Mouse (Mus musculus): ENCODE data around the gene Snx17. TPM values are rescaled to one million over a fixed set of nuclear protein-coding genes. Genes with fewer than 3 reads are reported as not detected.
"Not testable (repeated sequence)": the region's sequence is repeated elsewhere in the genome, so short reads cannot be mapped to it uniquely, and the experiment has no call there.

Gene Snx17
- total RNA-seq, 2 experiments from 2014 or later = 78.9 to 84.4 TPM

DNA sequence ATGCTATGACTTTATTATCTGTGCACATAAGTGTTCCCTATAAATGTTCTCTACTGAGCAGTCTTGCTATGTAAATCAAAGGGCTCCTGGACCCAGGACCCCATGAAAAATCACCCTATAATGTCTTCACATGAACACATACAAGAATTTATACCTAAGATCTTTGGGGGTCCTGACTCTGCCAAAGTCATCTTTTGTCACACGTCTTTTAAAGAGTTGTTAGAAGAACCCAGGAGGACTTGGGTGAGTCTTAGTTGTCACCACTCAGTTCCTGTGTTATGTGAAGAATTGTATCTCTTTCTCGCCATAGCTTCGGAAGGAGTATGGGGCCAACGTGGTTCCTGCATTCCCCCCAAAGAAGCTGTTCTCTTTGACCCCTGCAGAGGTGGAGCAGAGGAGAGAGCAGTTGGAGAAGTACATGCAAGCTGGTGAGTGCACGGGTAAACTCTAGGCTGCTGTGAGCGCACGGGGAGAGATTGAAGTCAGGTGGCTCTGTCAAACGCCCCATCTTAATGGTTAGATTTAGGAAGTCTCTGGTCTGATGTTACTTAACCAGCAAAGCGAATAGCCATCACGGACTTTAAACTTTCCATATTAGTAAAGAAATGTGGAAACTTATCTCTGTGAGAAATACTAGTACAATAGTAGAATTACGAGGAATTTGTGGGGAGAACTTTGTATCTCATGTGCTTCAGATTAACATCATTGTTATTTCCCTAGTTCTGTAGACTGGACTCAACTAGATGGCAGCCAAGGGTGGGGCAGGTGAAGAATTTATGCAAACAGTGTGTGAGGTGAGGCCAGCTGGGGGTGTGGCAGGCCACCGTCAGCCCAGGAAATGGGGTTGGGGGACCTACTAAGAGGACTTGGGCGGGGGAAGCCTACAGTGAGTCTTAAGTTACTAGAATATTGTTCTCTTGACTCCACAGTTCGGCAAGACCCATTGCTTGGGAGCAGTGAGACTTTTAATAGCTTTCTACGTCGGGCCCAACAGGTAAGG lies 1.8 kb downstream of the Snx17 start:
- no peak for DNase-seq (ENCODE audit: low spot score in 2 of 2)
- intact Hi-C loops (cut with DNase I) = loop anchor here (10.0 kb wide), 1 partner anchor 240 kb away; no protein-coding TSS in a partner anchor

DNA sequence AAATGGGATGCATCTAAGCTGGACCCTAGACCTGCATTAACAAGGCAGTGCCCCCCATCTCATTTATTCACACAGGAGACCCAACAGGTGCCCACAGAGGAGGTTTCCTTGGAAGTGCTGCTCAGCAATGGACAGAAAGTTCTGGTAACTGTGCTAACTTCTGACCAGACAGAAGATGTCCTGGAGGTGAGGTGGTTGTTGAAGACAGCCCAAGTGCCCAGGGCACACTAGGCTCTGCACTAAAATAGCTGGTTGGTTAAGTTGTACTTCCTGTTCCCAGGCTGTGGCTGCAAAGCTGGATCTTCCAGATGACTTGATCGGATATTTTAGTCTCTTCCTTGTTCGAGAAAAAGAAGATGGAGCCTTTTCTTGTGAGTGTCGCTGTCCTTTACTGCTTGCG lies 2.6 kb downstream of the Snx17 start:
- no peak for DNase-seq (ENCODE audit: low spot score in 2 of 2)
- intact Hi-C loops (cut with DNase I) = loop anchor here (10.0 kb wide), 1 partner anchor 241 kb away; no protein-coding TSS in a partner anchor

DNA sequence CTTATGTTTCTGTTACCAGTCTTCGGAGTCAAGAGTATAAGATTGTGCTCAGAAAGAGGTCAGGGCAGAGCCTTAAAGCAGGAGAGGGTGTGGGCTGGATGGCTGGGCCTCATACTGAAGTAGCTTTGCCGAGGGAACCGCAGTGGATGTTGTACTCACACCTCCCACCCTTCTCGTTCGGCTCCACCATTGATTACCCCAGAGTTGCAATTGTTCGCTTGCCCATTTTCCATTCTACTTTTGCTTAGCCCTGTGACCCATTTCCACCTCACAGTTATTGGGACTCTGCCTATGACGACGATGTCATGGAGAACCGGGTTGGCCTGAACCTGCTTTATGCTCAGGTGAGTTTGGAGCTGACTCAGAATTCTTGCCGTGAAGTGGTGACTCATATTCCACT lies 3.2 kb downstream of the Snx17 start:
- intact Hi-C loops (cut with DNase I) = loop anchor here (10.0 kb wide), 1 partner anchor 241 kb away; no protein-coding TSS in a partner anchor

DNA sequence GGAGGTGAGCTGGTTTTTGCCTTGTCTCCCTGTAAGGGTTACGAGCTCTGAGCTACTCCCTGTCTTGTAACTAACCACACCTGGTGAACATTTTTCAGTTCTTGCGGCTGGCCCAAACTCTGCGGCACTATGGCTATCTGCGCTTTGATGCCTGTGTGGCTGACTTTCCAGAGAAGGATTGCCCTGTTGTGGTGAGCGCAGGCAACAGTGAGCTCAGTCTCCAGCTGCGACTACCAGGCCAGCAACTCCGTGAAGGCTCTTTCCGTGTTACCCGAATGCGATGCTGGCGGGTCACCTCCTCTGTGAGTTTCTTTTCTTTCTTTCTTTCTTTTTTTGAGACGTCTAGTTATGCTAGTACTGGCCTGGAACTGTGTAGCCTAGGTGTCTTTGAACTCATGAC lies 4.0 kb downstream of the Snx17 start:
- intact Hi-C loops (cut with DNase I) = loop anchor here (10.0 kb wide), 1 partner anchor 242 kb away; no protein-coding TSS in a partner anchor
- DNase-seq (ENCODE audit: low spot score in 2 of 2) = no peak

More for the DNA sequence above, 3.2 kb downstream of the Snx17 start:
- no peak for DNase-seq (ENCODE audit: low spot score in 2 of 2)

DNA sequence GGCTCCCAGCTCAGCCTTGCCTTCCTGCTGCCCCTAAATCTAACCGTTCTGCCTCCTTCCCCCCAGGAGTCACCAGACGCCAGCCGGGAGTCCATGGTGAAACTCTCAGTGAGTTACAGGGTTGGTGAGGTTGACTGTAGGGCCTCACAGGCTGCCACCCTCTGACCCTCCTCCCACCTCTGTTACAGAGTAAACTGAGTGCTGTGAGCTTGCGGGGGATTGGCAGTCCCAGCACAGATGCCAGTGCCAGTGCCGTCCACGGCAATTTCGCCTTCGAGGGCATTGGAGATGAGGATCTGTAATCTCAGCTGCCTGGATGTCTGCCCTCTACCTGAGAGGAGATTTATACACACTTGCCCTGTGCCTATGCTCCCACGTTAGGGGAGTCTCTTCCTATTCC lies 5.1 kb downstream of the Snx17 start:
- intact Hi-C loops (cut with DNase I) = loop anchor here (10.0 kb wide), 1 partner anchor 243 kb away; no protein-coding TSS in a partner anchor

DNA sequence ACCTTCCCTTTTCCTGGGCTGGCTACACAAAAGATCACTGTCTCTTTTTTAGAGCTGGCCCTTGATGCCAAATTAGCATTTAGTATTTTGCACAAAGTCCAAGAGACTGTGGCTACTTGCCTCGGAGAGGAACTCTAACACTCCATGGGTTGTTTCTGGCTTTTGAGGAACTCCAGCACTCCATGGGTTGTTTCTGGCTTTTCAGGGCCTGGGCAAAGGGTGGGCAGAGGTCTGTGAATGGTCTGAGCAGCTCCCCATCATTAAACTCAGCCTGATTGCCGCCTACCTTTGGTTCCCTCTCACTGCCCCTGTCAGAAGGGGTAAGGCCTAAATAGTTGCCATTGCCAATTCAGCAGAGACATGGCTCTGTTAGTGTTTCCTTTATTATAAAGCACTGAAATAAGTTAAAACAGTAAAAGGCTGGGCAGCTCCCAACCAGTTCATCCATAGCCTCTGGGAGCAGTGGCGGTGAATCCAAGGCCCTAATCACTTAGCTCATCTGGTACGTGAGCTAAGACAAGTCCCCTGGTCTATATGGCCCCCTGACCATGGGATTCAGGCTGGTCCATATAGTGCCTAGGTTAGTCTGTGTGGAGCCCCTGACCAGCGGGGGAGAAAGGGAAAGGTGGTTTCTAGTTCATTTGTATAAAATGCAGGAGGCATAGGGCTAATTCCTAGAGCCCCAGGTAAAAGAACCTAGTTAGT lies 5.7 kb downstream of the Snx17 start:
- no peak for DNase-seq (ENCODE audit: low spot score in 2 of 2)
- intact Hi-C loops (cut with DNase I) = loop anchor here (10.0 kb wide), 1 partner anchor 244 kb away; no protein-coding TSS in a partner anchor

More for the DNA sequence above, 5.1 kb downstream of the Snx17 start:
- no peak for DNase-seq (ENCODE audit: low spot score in 2 of 2)

DNA sequence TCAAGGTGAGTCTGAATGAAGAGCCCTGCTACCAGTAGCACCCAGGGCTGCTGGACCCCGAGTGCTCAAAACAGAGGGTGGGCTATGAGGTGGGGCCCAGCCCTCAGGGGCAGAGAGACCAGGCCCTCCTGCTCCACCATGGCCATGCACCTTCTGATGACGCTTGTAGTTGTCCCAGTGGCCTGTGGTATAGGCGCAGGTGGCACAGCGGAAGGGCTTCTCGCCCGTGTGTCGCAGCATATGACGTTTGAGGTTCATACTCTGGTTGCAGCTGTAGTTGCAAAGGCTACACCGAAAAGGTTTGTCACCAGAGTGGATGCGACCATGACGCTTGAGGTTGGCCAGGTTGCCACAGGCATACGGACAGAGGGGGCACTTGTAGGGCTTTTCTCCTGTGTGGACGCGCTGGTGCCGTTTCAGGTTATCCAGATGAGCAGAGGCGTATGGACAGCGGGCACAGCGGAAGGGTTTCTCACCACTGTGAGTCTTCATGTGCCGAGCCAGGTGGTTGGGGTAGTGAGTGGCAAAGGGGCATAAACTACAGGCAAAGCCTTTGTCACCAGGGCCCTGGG lies 6.4 kb downstream of the Snx17 start:
- no peak for DNase-seq (ENCODE audit: low spot score in 2 of 2)
- intact Hi-C loops (cut with DNase I) = loop anchor here (10.0 kb wide), 1 partner anchor 245 kb away; no protein-coding TSS in a partner anchor

DNA sequence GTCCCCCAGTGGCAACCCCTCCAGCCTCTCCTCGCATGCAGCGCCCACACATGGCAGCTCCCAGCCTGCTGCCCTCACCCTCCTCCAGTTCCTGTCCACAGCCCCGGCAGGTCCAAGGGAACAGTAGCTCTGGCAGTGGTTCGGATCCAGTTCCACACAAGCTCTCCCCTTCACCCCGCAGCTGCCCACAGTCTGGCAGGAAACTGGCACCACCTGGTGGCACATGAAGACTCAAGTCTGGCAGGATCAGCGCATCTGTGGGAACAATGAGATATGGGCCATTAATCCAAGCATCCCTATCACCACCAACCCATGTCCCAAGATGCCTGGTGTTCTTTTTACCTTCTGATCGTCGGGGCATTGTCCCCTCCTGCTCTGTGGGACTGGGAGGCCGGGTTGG lies 6.9 kb downstream of the Snx17 start:
- DNase-seq (ENCODE audit: low spot score in 2 of 2) = no peak
- intact Hi-C loops (cut with DNase I) = loop anchor here (10.0 kb wide), 1 partner anchor 245 kb away; no protein-coding TSS in a partner anchor

DNA sequence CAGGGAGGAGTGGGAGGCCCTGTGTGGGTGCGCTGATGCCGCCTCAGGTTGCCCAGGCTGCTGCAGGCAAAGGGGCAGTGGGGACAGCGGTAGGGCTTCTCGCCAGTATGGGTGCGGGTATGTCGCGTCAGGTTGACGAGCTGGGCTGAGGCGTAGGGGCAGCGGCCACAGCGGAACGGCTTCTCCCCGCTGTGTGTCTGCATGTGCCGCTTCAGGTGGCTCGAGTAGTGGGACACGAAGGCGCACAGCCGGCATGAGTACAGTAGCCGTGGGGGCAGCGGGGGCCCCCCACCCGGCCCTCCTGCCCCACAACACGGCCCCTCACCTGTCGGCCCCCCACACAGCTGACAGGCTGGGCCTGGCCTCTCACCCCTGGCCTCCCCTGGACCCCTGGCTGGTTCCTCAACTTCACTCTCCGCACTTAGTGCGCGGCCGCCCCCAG lies 7.3 kb downstream of the Snx17 start:
- no peak for DNase-seq (ENCODE audit: low spot score in 2 of 2)
- intact Hi-C loops (cut with DNase I) = no loop called here

DNA sequence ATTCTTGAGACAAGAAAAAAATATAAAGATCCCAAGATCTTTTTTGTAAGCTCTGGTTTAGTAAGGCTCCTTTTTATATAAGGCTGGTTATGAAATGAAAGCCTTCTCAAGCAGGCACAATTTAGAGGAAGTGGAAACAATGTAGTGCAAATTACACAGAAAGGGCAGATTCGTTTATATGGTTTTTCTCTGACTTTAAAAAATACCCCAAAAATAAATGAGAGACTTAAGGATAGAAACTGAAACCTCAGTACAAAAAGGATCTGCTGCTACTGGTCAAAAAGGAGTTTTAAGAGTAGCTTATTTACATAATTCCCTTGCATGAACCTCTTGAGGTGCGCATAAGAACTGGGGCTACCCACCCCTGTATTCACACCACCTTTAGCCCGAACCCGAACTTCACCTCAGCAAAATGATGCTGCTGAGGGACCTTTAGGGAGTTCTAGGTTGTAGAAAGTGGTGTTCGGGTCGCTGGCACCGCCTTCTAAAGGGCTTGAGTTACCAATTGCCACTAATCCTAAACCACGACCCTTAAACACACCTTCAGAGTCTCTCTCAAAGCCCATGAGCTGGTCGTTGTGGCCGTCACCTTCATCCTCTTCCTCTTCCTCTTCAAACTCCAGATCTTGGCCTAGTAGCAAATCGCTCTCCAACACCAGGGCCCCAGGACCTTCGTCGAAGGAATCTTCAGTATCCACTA lies 8.2 kb downstream of the Snx17 start:
- intact Hi-C loops (cut with DNase I) = no loop called here
- DNase-seq (ENCODE audit: low spot score in 2 of 2) = no peak

DNA sequence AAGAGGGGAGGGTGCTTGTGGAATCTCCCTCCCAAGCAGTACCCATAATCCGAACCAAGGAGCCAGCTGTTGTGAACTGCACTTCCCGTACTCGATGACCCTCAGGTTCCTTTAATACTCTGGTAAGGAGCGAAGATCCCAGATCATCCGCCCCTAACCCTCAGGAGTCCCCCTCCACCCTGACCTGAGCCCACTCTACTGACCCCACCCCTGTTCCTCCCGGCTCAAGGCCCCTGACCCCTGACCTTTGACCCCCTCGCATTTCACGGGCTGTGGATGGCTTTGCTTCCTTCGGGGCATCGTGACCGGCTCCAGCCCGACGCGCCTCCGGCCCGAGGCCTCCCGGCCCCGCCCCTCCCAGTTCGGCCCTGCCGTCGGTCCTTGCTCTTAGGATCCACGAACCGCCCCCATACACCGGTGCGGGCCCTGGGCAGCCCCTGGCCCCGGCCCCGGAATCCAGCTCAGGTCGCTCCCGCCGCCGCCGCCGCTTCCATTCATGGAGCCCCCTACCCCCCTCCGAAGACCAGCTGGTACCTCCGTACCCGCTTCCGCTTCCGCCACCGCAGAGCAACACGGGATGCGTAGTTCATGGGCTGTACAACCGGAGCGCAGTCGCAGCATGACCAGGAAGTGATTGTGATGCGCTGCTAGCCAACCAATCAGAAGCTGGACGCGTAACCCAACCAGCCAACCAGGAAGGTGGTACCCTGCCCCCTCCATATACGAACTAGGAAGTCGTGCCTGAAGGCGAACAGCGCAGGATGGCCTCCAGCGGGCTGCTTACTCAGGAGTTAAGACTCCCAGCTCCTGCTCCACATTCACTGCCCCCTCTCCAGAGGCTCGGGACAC lies 8.9 kb downstream of the Snx17 start, which contains the start of gene Zfp513:
Zfp513 (minus strand) TSS at position 562 of the 849 bp plus-strand sequence.
- peak; percentile 97 for DNase-seq (ENCODE audit: low spot score in 2 of 2)
- intact Hi-C loops (cut with DNase I) = loop anchor here (1.0 kb wide), 1 partner anchor 9 kb away; the partner anchor contains the start of genes Eif2b4 and Snx17

DNA sequence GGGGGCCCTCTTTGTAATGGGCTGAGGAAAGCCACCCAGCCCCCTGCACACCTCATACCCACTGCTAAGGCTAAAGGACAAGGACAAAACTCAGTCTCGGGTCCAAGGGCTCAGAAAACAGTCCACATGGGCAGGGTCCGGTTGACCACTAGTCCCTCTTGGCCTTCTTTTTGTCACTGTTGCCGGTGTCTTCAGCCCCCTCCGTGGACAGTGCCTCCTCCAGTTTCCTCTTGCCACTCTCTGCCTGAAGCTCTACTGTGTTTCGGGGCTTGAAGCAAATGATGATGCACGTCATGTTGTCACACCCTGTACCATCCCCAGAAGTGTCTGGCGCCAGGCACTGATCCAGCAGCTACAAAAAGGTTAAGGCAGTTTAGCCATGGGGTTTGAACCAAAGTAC lies 9.9 kb downstream of the Snx17 start:
- intact Hi-C loops (cut with DNase I) = loop anchor here (1.0 kb wide), 1 partner anchor 10 kb away; the partner anchor contains the start of genes Eif2b4 and Snx17
- DNase-seq (ENCODE audit: low spot score in 2 of 2) = no peak

DNA sequence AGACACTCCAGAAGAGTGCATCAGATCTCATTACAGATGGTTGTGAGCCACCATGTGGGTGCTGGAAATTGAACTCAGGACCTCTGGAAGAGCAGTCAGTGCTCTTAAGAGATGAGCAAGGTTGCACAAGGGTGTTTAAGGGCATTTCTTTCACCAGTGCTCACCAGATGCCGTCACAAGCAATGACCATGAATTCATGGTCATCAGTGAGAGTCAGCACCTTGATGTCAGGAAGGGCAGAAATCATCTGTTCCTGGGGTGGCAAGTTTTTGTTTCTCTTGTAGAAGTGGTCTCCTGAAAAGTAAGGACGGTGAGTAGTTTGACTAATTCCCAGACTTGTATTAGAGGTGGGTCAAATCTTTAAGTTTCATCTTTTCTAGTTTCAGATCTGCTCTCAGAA lies 10.8 kb downstream of the Snx17 start:
- DNase-seq (ENCODE audit: low spot score in 2 of 2) = no peak
- intact Hi-C loops (cut with DNase I) = no loop called here

DNA sequence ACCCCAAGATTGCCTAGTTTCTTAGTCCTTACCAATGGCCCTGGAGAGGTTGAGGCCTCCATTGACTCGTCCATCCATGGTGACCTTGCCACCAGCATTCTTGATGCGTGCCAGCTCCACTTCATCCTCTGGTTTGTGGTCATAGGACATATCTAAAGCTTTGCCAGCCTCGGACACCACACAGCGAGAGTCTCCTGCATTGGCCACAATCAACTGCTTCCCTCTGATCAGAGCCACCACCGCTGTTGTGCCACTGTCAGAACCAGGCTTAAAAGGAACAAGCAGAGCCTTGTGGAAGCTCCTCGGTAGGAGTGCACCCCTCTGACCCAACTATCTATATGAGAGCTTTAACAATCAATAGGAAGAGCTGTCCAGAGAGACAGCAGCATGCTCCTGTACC lies 11.4 kb downstream of the Snx17 start:
- DNase-seq (ENCODE audit: low spot score in 2 of 2) = no peak
- intact Hi-C loops (cut with DNase I) = no loop called here

DNA sequence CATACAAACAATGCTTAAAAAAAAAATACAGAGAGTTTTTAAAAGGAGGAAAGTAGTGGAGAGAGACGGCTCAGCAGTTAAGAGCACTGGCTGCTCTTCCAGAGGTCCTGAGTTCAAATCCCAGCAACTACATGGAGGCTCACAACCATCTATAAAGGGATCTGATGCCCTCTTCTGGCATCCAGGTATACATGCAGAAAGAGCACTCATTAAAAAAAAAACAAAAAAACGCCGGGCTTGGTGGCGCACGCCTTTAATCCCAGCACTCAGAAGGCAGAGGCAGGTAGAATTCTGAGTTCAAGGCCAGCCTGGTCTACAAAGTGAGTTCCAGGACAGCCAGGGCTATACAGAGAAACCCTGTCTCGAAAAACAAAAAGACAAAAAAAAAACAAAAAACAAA lies 23.5 kb downstream of the Snx17 start:
- intact Hi-C loops (cut with DNase I) = loop anchor here (5.0 kb wide), 1 partner anchor 111 kb away; no protein-coding TSS in a partner anchor
- not testable (repeated sequence) for DNase-seq (ENCODE audit: low spot score in 2 of 2)

DNA sequence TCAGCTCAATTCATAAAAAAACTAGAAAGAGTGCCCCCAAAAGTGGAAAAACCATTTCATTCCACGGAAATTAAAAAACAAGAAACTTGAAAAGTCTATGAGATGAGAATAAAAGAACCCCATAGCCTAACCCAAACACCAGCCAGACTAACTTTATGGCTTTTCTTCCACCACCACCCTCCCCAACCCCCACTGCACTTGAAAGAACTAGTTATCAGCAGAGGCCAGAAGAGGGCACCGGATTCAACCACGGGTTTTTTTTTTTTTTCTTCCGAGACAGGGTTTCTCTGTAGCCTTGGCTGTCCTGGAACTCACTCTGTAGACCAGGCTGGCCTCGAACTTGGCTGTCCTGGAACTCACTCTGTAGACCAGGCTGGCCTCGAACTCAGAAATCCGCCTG lies 25.3 kb downstream of the Snx17 start:
- DNase-seq (ENCODE audit: low spot score in 2 of 2) = no peak
- intact Hi-C loops (cut with DNase I) = loop anchor here (5.0 kb wide), 1 partner anchor 109 kb away; no protein-coding TSS in a partner anchor

DNA sequence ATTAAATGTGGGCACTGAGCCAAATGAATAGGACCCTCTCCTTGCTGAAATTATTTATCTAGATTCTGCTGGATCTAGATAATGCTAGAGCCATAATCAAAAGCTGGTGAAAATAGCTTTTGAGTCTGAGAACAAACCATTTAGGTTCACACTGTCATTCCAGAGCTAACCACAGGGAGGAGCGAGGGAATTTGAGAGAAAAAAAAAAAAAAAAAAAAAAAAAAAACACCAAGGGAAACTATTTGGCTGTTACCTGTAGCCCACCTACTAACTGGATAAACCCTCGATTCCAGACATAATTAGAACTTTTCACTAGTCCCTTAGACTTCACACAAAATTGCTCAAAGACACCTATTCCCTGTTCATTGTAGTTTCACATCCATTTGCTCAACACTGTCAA lies 26.0 kb downstream of the Snx17 start:
- no peak for DNase-seq (ENCODE audit: low spot score in 2 of 2)
- intact Hi-C loops (cut with DNase I) = loop anchor here (5.0 kb wide), 1 partner anchor 108 kb away; no protein-coding TSS in a partner anchor

DNA sequence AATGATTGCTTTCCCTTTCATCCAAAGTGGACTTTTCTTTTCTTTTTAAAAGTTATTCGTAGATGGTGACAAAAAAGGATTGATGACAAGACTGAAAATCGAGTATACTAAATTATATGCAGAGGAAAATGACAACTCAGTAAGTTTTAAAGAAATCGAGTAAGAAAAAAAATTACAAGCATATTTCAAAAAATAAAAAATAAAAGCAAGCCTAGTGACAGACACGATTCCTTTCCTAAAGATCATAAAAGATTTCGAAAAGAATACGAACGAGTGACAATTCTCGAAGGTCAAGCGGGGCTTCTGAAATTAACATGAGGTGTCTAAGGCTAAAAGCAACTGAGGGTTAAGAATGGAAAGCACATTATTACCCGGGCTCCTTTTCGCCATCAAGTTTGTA lies 26.4 kb downstream of the Snx17 start:
- intact Hi-C loops (cut with DNase I) = loop anchor here (5.0 kb wide), 1 partner anchor 108 kb away; no protein-coding TSS in a partner anchor
- DNase-seq (ENCODE audit: low spot score in 2 of 2) = no peak

Data from left cerebral cortex, postnatal 36 days (tissue).